Mouse (Mus musculus): ENCODE measurements around the gene Trpv2.

DNA sequence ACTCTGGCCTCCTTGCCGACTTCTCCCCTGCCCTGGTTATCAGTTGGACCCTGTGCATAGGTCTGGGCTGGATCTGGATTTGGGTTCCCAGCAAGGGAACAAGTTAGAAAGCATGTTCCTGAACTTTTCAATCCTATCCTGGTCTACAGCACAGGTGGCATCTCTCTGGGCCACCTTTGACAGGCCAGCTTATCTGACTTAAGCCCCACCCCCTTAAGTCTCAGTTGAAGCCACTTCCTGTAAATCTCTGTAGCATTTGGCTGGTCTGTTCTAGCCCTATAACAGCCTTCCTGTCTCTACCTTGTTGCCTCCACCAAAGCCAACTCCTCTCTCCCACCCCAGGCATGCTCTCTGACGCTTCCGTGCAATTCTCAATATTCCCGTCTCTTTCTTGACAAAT, 24.3 kb downstream of the Trpv2 start:
- no peak for TF ChIP-seq POLR2A (IDR thresholded peaks at IDR 0.05; ENCODE audit: control insufficient read depth in 1 of 2, insufficient read depth in 1 of 2, low read depth in 1 of 2, low read length in 2 of 2, poor library complexity in 1 of 2)
- TF ChIP-seq TCF12 (IDR thresholded peaks at IDR 0.05; ENCODE audit: low read depth, low read length) = no peak
- TF ChIP-seq CTCF (IDR thresholded peaks at IDR 0.05 in 2 of 3, conservative IDR thresholded peaks at IDR 0.05 in 1 of 3; ENCODE audit: control insufficient read depth in 1 of 3, insufficient read depth in 1 of 3, low read depth in 2 of 3, low read length in 3 of 3, poor library complexity in 1 of 3, severe bottlenecking in 1 of 3) = no peak
- no peak for TF ChIP-seq HCFC1 (IDR thresholded peaks at IDR 0.05; ENCODE audit: low read depth, low read length)
- no peak for TF ChIP-seq CHD1 (IDR thresholded peaks at IDR 0.05; ENCODE audit: low read depth, low read length)
- TF ChIP-seq GATA1 (IDR thresholded peaks at IDR 0.05; ENCODE audit: low read depth, low read length) = no peak
- TF ChIP-seq USF1 (IDR thresholded peaks at IDR 0.05; ENCODE audit: low read depth, low read length) = no peak
- TF ChIP-seq EP300 (IDR thresholded peaks at IDR 0.05; ENCODE audit: low read depth in 1 of 2, low read length in 2 of 2) = no peak
- no peak for TF ChIP-seq NELFE (IDR thresholded peaks at IDR 0.05; ENCODE audit: low read depth, low read length)
- TF ChIP-seq SIN3A (IDR thresholded peaks at IDR 0.05; ENCODE audit: low read length) = no peak
- TF ChIP-seq KAT2A (conservative IDR thresholded peaks at IDR 0.05; ENCODE audit: low read depth, low read length) = no peak
- no peak for TF ChIP-seq TAL1 (IDR thresholded peaks at IDR 0.05; ENCODE audit: low read length)
- no peak for TF ChIP-seq MXI1 (IDR thresholded peaks at IDR 0.05; ENCODE audit: low read depth, low read length)

Data from MEL (cell line).